Mouse (Mus musculus): ENCODE results near the gene Afap1l2. TPM values are rescaled to one million over a fixed set of nuclear protein-coding genes. Genes with fewer than 3 reads are reported as not detected.

The Afap1l2 gene
- polyA plus RNA-seq, 1 experiment from 2014 or later, result 5.5 TPM

- Histone ChIP-seq H3K4me3 (replicated peaks) (no peak overlapping the region), H3K4me1 (replicated peaks) (peaks cover 33% of the 10 kb centered on the region), H3K4me2 (replicated peaks) (peak overlapping the region; percentile 27), H3K9ac (replicated peaks) (no peak overlapping the region), H3K27me3 (no peaks in the 10 kb centered on the region), H3K36me3 (no peaks in the 10 kb centered on the region), H3K9me3 (no peaks in the 10 kb centered on the region), H3K27ac (peak overlapping the region; percentile 35)
- 15% methylated on average over 14 of the region's 14 CpGs for WGBS
- peak; percentile 82 for ATAC-seq
Measured at GRCm38 (mm10) chr19:56990367-56991111, 17.5 kb downstream of the Afap1l2 start.

GRCm38 (mm10) chr19:56989171-56989570 lies 18.9 kb downstream of the Afap1l2 start:
- 88% methylated on average over 8 of the region's 8 CpGs for WGBS
- H3K4me2 ChIP-seq (replicated peaks), result no peak overlapping the region
- ATAC-seq, result no peak

GRCm38 (mm10) chr19:56984229-56984628 lies 23.8 kb downstream of the Afap1l2 start:
- no peak for ATAC-seq
- H3K4me2 ChIP-seq (replicated peaks), result no peak overlapping the region
- no peak overlapping the region for H3K9ac ChIP-seq (replicated peaks)
- peaks cover 11% of the 10 kb centered on the region for H3K4me1 ChIP-seq (replicated peaks)
- H3K4me3 ChIP-seq (replicated peaks), result no peak overlapping the region
- no peaks in the 10 kb centered on the region for H3K27me3 ChIP-seq
- H3K9me3 ChIP-seq, result no peaks in the 10 kb centered on the region
- H3K27ac ChIP-seq, result no peak overlapping the region
- 73% methylated on average over 4 of the region's 4 CpGs for WGBS
- H3K36me3 ChIP-seq, result no peaks in the 10 kb centered on the region

More at GRCm38 (mm10) chr19:56989171-56989570, 18.9 kb downstream of the Afap1l2 start:
- Histone ChIP-seq H3K9me3 (no peaks in the 10 kb centered on the region), H3K36me3 (no peaks in the 10 kb centered on the region), H3K9ac (replicated peaks) (no peak overlapping the region), H3K4me3 (replicated peaks) (no peak overlapping the region), H3K27me3 (no peaks in the 10 kb centered on the region), H3K27ac (no peak overlapping the region), H3K4me1 (replicated peaks) (peaks cover 33% of the 10 kb centered on the region)

- 51% methylated on average over 10 of the region's 10 CpGs for WGBS
- H3K4me2 ChIP-seq (replicated peaks), result no peak overlapping the region
- H3K9ac ChIP-seq (replicated peaks), result no peak overlapping the region
Measured at GRCm38 (mm10) chr19:56983757-56984156, 24.3 kb downstream of the Afap1l2 start.

GRCm38 (mm10) chr19:56981760-56982159 lies 26.3 kb downstream of the Afap1l2 start:
- H3K27ac ChIP-seq, result no peak overlapping the region

More at GRCm38 (mm10) chr19:56983757-56984156, 24.3 kb downstream of the Afap1l2 start:
- no peak for ATAC-seq
- H3K4me1 ChIP-seq (replicated peaks), result peaks cover 6% of the 10 kb centered on the region
- H3K36me3 ChIP-seq, result no peaks in the 10 kb centered on the region
- H3K4me3 ChIP-seq (replicated peaks), result no peak overlapping the region
- no peak overlapping the region for H3K27ac ChIP-seq
- H3K27me3 ChIP-seq, result no peaks in the 10 kb centered on the region
- no peaks in the 10 kb centered on the region for H3K9me3 ChIP-seq

GRCm38 (mm10) chr19:56980803-56981202 lies 27.2 kb downstream of the Afap1l2 start:
- Histone ChIP-seq H3K27ac (no peak overlapping the region), H3K9ac (replicated peaks) (no peak overlapping the region), H3K4me3 (replicated peaks) (no peak overlapping the region), H3K9me3 (no peaks in the 10 kb centered on the region), H3K27me3 (no peaks in the 10 kb centered on the region), H3K4me2 (replicated peaks) (no peak overlapping the region), H3K4me1 (replicated peaks) (peaks cover 9% of the 10 kb centered on the region; the same call in 1 of the 2 replicates), H3K36me3 (no peaks in the 10 kb centered on the region)
- 93% methylated on average over 2 of the region's 2 CpGs for WGBS
- ATAC-seq, result no peak

More at GRCm38 (mm10) chr19:56981760-56982159, 26.3 kb downstream of the Afap1l2 start:
- Histone ChIP-seq H3K4me3 (replicated peaks) (no peak overlapping the region), H3K9ac (replicated peaks) (no peak overlapping the region), H3K4me2 (replicated peaks) (no peak overlapping the region), H3K36me3 (no peaks in the 10 kb centered on the region), H3K4me1 (replicated peaks) (peaks cover 9% of the 10 kb centered on the region; the same call in 1 of the 2 replicates), H3K27me3 (no peaks in the 10 kb centered on the region), H3K9me3 (no peaks in the 10 kb centered on the region)
- WGBS, result 79% methylated on average over 9 of the region's 9 CpGs
- ATAC-seq, result no peak

- Histone ChIP-seq H3K27me3 (no peaks in the 10 kb centered on the region), H3K4me1 (replicated peaks) (peaks cover 9% of the 10 kb centered on the region; the same call in 1 of the 2 replicates), H3K4me2 (replicated peaks) (no peak overlapping the region), H3K36me3 (no peaks in the 10 kb centered on the region), H3K9ac (replicated peaks) (no peak overlapping the region), H3K27ac (peak overlapping the region; percentile 60), H3K4me3 (replicated peaks) (no peak overlapping the region), H3K9me3 (no peaks in the 10 kb centered on the region)
- 69% methylated on average over 19 of the region's 19 CpGs for WGBS
- ATAC-seq, result no peak
Measured at GRCm38 (mm10) chr19:56976962-56977948, 30.8 kb downstream of the Afap1l2 start.

- H3K4me2 ChIP-seq (replicated peaks), result no peak overlapping the region
- WGBS, result 85% methylated on average over 5 of the region's 5 CpGs
- H3K36me3 ChIP-seq, result no peaks in the 10 kb centered on the region
- no peaks in the 10 kb centered on the region for H3K27me3 ChIP-seq
- no peak for ATAC-seq
- H3K27ac ChIP-seq, result no peak overlapping the region
- H3K4me1 ChIP-seq (replicated peaks), result peaks cover 9% of the 10 kb centered on the region; the same call in 1 of the 2 replicates
- H3K4me3 ChIP-seq (replicated peaks), result no peak overlapping the region
- H3K9ac ChIP-seq (replicated peaks), result no peak overlapping the region
- H3K9me3 ChIP-seq, result no peaks in the 10 kb centered on the region
Measured at GRCm38 (mm10) chr19:56976515-56976914, 31.5 kb downstream of the Afap1l2 start.

- no peak for ATAC-seq
- 84% methylated on average over 3 of the region's 3 CpGs for WGBS
Measured at GRCm38 (mm10) chr19:56975502-56975901, 32.5 kb downstream of the Afap1l2 start.

GRCm38 (mm10) chr19:56974159-56974558 lies 33.9 kb downstream of the Afap1l2 start:
- Histone ChIP-seq H3K27me3 (no peaks in the 10 kb centered on the region), H3K9ac (replicated peaks) (no peak overlapping the region), H3K27ac (no peak overlapping the region), H3K4me3 (replicated peaks) (no peak overlapping the region), H3K36me3 (no peaks in the 10 kb centered on the region), H3K9me3 (no peaks in the 10 kb centered on the region), H3K4me1 (replicated peaks) (peaks cover 9% of the 10 kb centered on the region; the same call in 1 of the 2 replicates), H3K4me2 (replicated peaks) (no peak overlapping the region)
- WGBS, result 80% methylated on average over 4 of the region's 4 CpGs
- ATAC-seq, result no peak

More at GRCm38 (mm10) chr19:56975502-56975901, 32.5 kb downstream of the Afap1l2 start:
- Histone ChIP-seq H3K27me3 (no peaks in the 10 kb centered on the region), H3K4me1 (replicated peaks) (peaks cover 9% of the 10 kb centered on the region; the same call in 1 of the 2 replicates), H3K27ac (no peak overlapping the region), H3K4me2 (replicated peaks) (no peak overlapping the region), H3K9ac (replicated peaks) (no peak overlapping the region), H3K4me3 (replicated peaks) (no peak overlapping the region), H3K9me3 (no peaks in the 10 kb centered on the region), H3K36me3 (no peaks in the 10 kb centered on the region)

- Histone ChIP-seq H3K27me3 (no peaks in the 10 kb centered on the region), H3K4me1 (replicated peaks) (peaks cover 6% of the 10 kb centered on the region; the same call in 1 of the 2 replicates), H3K4me2 (replicated peaks) (no peak overlapping the region), H3K27ac (no peak overlapping the region), H3K4me3 (replicated peaks) (no peak overlapping the region), H3K36me3 (no peaks in the 10 kb centered on the region), H3K9ac (replicated peaks) (no peak overlapping the region), H3K9me3 (no peaks in the 10 kb centered on the region)
- ATAC-seq, result no peak
- 71% methylated on average over 2 of the region's 2 CpGs for WGBS
Measured at GRCm38 (mm10) chr19:56972768-56973167, 35.3 kb downstream of the Afap1l2 start.

GRCm38 (mm10) chr19:56971347-56971746 lies 36.7 kb downstream of the Afap1l2 start:
- H3K9me3 ChIP-seq, result no peaks in the 10 kb centered on the region
- ATAC-seq, result no peak
- no peak overlapping the region for H3K4me3 ChIP-seq (replicated peaks)
- no peak overlapping the region for H3K9ac ChIP-seq (replicated peaks)
- no peaks in the 10 kb centered on the region for H3K27me3 ChIP-seq
- WGBS, result 84% methylated on average over 7 of the region's 7 CpGs
- H3K27ac ChIP-seq, result no peak overlapping the region
- H3K4me2 ChIP-seq (replicated peaks), result no peak overlapping the region
- no peaks in the 10 kb centered on the region for H3K4me1 ChIP-seq (replicated peaks)
- no peaks in the 10 kb centered on the region for H3K36me3 ChIP-seq

All from midbrain, embryonic 13.5 days (tissue).